Mouse (Mus musculus): ENCODE data around the gene Skp2.

DNA sequence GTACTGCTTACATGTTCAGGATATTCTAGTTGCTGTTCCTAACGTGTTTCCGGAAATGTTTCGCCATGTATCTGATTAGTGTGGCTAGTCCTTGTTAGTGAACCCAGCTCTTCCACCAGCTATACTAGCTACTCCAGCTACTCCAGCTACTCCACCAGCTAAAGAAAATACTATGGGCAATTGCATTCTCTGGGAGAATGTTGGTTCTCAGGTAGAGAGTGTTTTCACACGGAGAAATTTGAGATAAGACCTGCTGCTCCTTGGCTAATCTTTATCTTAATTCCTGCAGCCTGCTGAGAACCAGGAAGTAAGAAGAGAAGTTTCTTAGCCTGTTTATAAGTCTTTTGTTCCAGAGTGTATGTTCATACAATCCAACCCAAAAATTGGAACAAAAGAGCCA is 75.0 kb downstream of the Skp2 start:
- TF ChIP-seq CTCF (IDR thresholded peaks at IDR 0.05; ENCODE audit: low read depth) (no peak), EP300 (IDR thresholded peaks at IDR 0.05; ENCODE audit: low read depth) (peak; percentile 70)

All from liver, postnatal 0 days (tissue).